Mouse (Mus musculus) ES-E14 (cell line): Measurements from ENCODE around the gene Zfp652. TPM values are rescaled to one million over a fixed set of nuclear protein-coding genes. Genes with fewer than 3 reads are reported as not detected.
A peak's percentile ranks its signal among the peaks of the same experiment; 100 is the strongest.

Experiments
- DNase-seq: peaks from one replicate; pipeline ENCODE4 v3.0.0-alpha.2; 2013; ENCODE audit warnings: low read depth, low spot score
- H3K27ac ChIP-seq: 2 replicates; pipeline ENCODE4 v1.5.1; 2012; ENCODE audit warnings: low read depth, mild to moderate bottlenecking, low read length, moderate library complexity, mixed read lengths; ENCODE audit not compliant: poor library complexity, insufficient read depth, severe bottlenecking
- H3K36me3 ChIP-seq: 2 replicates; pipeline ENCODE4 v1.6.1; 2012; ENCODE audit warnings: mild to moderate bottlenecking, low read length, moderate library complexity, mixed read lengths; ENCODE audit not compliant: control insufficient read depth, poor library complexity, insufficient read depth, severe bottlenecking
- H3K4me1 ChIP-seq, 2 experiments: fragments of 150-350 bp in 1 of 2; sonication (generic) in 1 of 2; 2 replicates each; pipeline ENCODE4 v1.6.1; 2012; ENCODE audit warnings: low read length in 2 of 2, mild to moderate bottlenecking in 1 of 2, mixed read lengths in 1 of 2; ENCODE audit not compliant: control insufficient read depth in 2 of 2, insufficient read depth in 2 of 2, poor library complexity in 1 of 2
- H3K4me3 ChIP-seq, 2 experiments: fragments of 150-350 bp in 1 of 2; sonication (generic) in 1 of 2; 2 replicates each; pipeline ENCODE4 v1.5.1; 2012; ENCODE audit warnings: low read length in 2 of 2, low read depth in 1 of 2, mild to moderate bottlenecking in 1 of 2, mixed read lengths in 1 of 2; ENCODE audit not compliant: insufficient read depth in 1 of 2, poor library complexity in 1 of 2, severe bottlenecking in 1 of 2
- H3K9ac ChIP-seq: 2 replicates; pipeline ENCODE4 v1.6.1; 2012; ENCODE audit warnings: low read depth, mild to moderate bottlenecking, low read length, mixed read lengths; ENCODE audit not compliant: poor library complexity, insufficient read depth, severe bottlenecking
- H3K9me3 ChIP-seq: fragments of 150-350 bp; sonication (generic); 2 replicates; pipeline ENCODE4 v1.6.1; 2012; ENCODE audit warnings: low read depth, mild to moderate bottlenecking, low read length; ENCODE audit not compliant: control insufficient read depth, insufficient read depth
- CHD2 ChIP-seq: IDR thresholded peaks from 2 replicates; pipeline ENCODE4 v1.6.1; 2014; ENCODE audit warnings: mild to moderate bottlenecking, low read depth, low read length, inconsistent platforms
- HCFC1 ChIP-seq: IDR thresholded peaks from 2 replicates; pipeline ENCODE4 v1.6.1; 2012; ENCODE audit warnings: low read length, inconsistent platforms, borderline replicate concordance; ENCODE audit not compliant: insufficient read depth
- MAFK ChIP-seq: IDR thresholded peaks from 2 replicates; pipeline ENCODE4 v1.6.1; 2014; ENCODE audit warnings: mild to moderate bottlenecking, low read depth, low read length, inconsistent platforms; ENCODE audit not compliant: insufficient read depth
- ZC3H11A ChIP-seq: IDR thresholded peaks from 2 replicates; pipeline ENCODE4 v1.6.1; 2012; ENCODE audit warnings: low read depth, mild to moderate bottlenecking, inconsistent platforms, low read length, borderline replicate concordance
- ZNF384 ChIP-seq: IDR thresholded peaks from 2 replicates; pipeline ENCODE4 v1.6.1; 2012; ENCODE audit warnings: low read depth, low read length, inconsistent platforms
- in situ Hi-C, 2 experiments: fragments of 600-800 bp; cut with MboI; formaldehyde crosslinking; loops; one replicate each; pipeline ENCODE4 v1.15.1; 2025; ENCODE audit warnings: low sequenced_read_pairs in 2 of 2, inconsistent platforms in 1 of 2; ENCODE audit not compliant: unreplicated experiment in 2 of 2
- total RNA-seq: library from RNA; depleted of rRNA; stranded (reverse); fragments of 300-350 nt; gene quantifications from 2 replicates; pipeline ENCODE4 v1.2.3, GENCODE M21; 2012

The Zfp652 gene
- total RNA-seq, 1 experiment = 26.9 TPM

- H3K9ac ChIP-seq = no peak overlapping the region
- H3K4me1 ChIP-seq = peaks cover 0 to 9% of the 10 kb centered on the region in 2 experiments; a peak in 1 of 4 replicates
- DNase-seq = no peak
- H3K27ac ChIP-seq = no peak overlapping the region
- in situ Hi-C loops = no loop called here
- H3K36me3 ChIP-seq = peaks cover 11% of the 10 kb centered on the region; the same call in 1 of the 2 replicates
- H3K9me3 ChIP-seq = no peaks in the 10 kb centered on the region
- H3K4me3 ChIP-seq = no peak overlapping the region
- TF ChIP-seq ZC3H11A = no peak
- TF ChIP-seq HCFC1 = peak; percentile 89
These were observed 144.8 kb downstream of the Zfp652 start for GRCm38 (mm10) chr11:95857306-95857705.

- peaks cover 0 to 9% of the 10 kb centered on the region in 2 experiments; a peak in 1 of 4 replicates for H3K4me1 ChIP-seq
- H3K9ac ChIP-seq = peak overlapping the region; percentile 61
- peak overlapping the region; percentile 60 to 83 for H3K4me3 ChIP-seq
- in situ Hi-C loops = no loop called here
- DNase-seq = no peak
- TF ChIP-seq MAFK (no peak), ZNF384 (no peak), HCFC1 (no peak), ZC3H11A (no peak), CHD2 (no peak)
- no peaks in the 10 kb centered on the region for H3K9me3 ChIP-seq
- peak overlapping the region; percentile 28 for H3K27ac ChIP-seq
- H3K36me3 ChIP-seq = peaks cover 11% of the 10 kb centered on the region; the same call in 1 of the 2 replicates
These were observed 145.4 kb downstream of the Zfp652 start for GRCm38 (mm10) chr11:95857716-95858527.

GRCm38 (mm10) chr11:95858528-95859467 is 146.3 kb downstream of the Zfp652 start:
- peak overlapping the region; percentile 87 for H3K9ac ChIP-seq
- peaks cover 0 to 9% of the 10 kb centered on the region in 2 experiments; a peak in 1 of 4 replicates for H3K4me1 ChIP-seq
- H3K4me3 ChIP-seq = peak overlapping the region; percentile 72 to 83
- TF ChIP-seq ZC3H11A (no peak), HCFC1 (peak; percentile 17; the same call in 1 of the 2 replicates), CHD2 (peak; percentile 80), ZNF384 (no peak), MAFK (0 out of 2 replicates have a peak, but pooled peaks have one; percentile 36)
- H3K9me3 ChIP-seq = no peaks in the 10 kb centered on the region
- in situ Hi-C loops = no loop called here
- DNase-seq = peak; percentile 98
- H3K27ac ChIP-seq = peak overlapping the region; percentile 74
- peaks cover 11% of the 10 kb centered on the region; the same call in 1 of the 2 replicates for H3K36me3 ChIP-seq

- in situ Hi-C loops = no loop called here
- Histone ChIP-seq H3K4me3 (peak overlapping the region; percentile 72 to 83), H3K9ac (peak overlapping the region; percentile 87), H3K9me3 (no peaks in the 10 kb centered on the region), H3K27ac (peak overlapping the region; percentile 74), H3K4me1 (peaks cover 0 to 9% of the 10 kb centered on the region in 2 experiments; a peak in 1 of 4 replicates), H3K36me3 (peaks cover 11% of the 10 kb centered on the region; the same call in 1 of the 2 replicates)
- TF ChIP-seq CHD2 = no peak
- 0 out of 2 replicates have a peak, but pooled peaks have one; percentile 19 for TF ChIP-seq HCFC1
- no peak for DNase-seq
These were observed 147.0 kb downstream of the Zfp652 start for GRCm38 (mm10) chr11:95859468-95859855.
